Mouse (Mus musculus) right cerebral cortex, adult 18-20 months (tissue): ENCODE measurements at regions not wholly inside any gene's neighbourhood (a gene's known extent, or its start where the extent isn't known, plus 50 kb on each side); places are given as distances from the start of the nearest gene placed in this dataset.

Experiments
- DNase-seq: peaks from one replicate; pipeline ENCODE4 v3.0.0; 2022; ENCODE audit warnings: mixed read lengths

DNA sequence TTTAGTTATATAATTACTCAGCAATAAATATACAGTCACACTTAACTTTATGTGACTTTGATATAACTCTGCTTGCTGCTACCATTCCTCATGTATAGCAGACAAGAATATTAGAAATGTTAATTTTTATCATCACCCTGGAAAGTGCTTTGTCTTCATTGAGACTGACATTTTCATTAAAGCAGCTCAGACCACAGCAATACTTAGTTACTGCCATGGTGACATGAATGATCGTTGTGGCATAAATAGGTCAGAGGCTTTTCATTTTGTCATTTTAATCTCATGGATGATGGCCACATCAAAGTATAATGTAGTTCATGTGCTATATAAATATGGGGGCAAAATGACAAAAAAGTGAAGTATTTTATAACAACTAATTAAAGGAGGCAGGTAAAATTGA is 498.1 kb downstream of the Slc22a22 start:
- DNase-seq = no peak

DNA sequence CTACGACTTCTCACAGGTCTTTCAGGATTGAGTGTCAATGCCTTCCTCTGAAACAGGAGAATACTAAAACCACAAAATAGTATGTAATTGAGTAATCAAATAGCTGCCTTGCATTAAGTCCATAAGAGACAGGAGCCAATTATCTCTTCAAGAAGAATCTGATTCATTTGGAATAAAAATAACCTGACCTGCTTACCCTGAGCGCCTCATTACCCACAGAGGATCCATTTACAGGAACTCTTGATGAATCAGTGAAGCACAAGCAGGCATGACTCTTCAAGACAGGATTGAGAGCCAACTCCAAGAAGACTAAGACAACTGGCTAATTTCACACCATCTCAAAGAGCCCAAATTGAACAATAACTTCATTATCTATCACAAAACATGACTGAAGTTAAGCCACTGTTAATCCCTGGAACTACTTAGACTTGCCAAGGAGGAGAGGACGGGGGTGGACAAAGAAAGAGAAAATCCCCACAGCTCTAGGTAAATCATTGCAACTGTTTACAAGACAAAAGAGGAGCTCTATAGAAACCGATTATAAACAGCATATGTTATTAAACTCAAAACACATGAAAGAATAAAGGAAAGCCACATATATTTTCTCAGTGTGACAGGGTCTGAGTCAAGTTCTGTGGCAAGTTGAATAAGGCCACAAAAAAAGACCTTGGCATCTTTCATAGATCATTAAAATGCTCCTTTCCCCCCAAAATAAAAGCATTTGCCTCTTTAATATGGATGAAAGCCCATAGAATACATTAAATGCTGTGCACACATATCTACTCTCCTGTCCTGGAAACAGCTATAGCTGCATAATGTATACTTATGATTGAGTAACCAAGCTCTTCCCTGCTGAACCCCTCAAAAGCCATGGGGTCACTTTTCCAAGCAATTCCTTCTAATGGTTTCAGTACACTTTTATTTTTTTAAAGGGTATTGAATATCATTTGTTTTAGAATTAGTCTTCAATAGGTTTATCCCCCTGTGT is 501.7 kb downstream of the Slc22a22 start:
- no peak for DNase-seq

DNA sequence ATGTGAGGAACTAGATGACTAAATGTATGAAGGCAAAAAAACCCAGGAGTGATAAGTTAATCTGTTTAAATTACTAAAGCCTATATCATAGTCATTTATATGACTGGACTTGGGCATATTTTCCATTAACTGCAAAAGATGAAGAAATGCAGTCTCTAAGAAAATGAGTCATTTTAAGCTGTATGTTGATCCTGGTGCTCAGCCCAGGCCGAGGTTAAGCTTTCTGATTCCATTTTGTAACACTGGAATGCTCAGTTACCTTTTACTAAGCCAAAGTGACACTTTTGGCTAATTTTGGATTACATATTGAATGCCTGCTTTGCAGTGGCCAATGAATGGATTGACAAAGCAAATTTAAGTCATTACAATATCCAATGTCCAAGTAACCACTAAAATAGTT is 507.3 kb downstream of the Slc22a22 start:
- no peak for DNase-seq

DNA sequence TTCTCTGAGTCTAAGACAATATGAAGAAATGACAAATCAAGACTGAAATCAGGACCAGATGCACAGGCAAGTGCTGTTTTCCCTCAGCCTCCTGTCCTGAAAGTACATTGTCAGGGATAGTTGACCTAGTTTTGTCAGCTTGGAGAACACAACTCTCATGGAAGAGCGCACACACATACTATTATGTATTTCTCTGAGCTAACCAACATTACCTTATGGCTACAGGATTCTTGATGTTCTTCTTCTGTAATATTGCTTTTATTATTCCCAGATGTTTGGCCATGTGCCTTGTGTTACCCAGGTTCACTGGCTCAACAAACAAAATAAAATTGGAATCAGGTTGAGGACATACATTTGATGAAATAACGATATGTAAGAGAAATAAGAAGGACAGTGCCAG is 521.1 kb downstream of the Slc22a22 start:
- no peak for DNase-seq

DNA sequence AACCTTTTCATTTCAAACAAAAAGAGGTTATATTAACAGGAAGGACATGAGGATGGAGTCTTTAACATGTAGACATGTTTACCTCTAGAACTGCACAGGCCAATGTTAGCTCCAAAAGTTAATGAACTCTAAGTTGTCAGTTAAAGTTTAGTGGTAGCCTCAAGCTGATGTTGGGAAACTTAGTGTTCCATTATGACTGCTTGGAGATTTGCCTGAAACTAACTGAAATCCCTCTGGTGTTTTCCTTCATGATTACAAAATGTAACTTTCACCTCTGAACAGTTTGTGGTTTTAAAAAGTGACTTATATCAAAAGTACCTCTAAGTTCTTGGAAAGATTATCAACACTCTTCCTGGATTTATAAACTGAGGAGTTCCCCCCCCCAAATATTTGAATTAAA is 525.2 kb downstream of the Slc22a22 start:
- DNase-seq = no peak

DNA sequence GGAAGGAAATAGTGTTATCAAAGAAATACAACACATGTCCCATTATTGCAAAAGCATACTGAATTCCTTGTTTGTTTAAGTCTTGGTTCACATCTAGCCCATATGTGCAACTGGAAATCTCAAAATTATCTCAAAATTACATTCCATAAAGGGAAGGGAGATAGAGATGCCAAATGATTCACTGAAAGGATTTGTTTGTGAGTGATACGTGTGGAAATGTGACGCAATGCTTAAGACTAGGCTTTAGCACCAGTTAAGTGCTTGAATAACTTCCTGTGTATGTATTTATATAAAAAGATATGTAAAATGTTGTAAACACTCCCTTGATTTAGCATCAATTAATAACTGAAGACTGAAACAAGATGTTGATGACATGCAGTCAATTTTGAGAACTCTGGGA is 526.6 kb downstream of the Slc22a22 start:
- DNase-seq = no peak

DNA sequence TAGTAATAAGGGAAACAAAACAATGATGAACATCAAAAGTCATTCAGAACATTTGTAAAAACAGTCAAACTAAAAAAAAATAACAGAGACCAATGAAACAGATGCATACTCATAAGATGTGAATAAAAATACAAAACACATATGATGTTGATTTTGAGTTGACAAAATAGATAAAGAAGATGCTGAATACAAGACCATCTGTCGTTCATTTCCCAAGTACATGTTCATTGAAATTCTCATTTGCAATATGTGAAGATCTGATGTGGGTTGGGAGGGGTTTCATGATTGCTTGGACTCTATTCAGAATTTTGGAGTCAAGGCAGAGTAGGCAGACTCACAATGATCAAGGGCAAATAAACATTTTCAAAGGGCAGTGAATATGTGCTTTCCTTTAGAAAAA is 536.5 kb downstream of the Slc22a22 start:
- DNase-seq = no peak

DNA sequence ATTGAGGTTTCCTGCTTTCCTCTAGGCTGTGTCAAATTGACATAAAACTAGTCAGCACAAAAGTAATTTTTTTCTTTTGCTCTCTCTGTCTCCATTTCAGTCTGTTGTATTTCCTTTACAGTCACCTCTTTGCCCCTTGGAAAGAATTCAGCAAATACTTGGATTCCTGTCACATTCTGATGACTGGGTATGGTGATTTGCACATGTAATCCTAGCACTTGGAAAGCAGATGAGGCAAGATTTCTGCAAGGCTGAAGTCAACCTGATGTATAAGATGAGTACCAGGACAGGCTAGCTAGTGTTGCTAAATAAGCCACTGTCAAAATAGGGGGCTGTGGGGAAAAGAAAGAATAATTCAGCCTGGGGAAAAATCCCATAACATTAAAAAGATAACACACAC is 580.9 kb downstream of the Slc22a22 start:
- DNase-seq = no peak

DNA sequence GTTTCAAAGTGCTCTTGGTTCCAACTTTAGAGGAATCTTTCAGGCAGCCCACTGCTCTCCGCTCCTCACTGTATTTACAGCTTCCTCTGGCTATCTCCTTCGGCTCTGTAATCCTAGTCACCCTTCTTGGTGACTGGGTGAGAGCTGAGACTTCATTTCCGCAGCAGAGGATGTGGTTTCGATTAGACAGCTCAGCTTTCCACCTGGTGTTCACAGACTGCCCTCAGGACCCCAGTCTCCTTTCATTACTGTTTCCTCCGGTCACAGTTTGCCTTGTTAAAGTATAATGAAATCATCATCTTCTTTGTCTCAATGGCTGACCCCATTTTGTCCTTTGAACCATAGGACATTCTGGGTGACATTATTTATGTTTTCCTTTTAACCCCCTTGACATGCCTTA is 595.9 kb downstream of the Slc22a22 start:
- no peak for DNase-seq

DNA sequence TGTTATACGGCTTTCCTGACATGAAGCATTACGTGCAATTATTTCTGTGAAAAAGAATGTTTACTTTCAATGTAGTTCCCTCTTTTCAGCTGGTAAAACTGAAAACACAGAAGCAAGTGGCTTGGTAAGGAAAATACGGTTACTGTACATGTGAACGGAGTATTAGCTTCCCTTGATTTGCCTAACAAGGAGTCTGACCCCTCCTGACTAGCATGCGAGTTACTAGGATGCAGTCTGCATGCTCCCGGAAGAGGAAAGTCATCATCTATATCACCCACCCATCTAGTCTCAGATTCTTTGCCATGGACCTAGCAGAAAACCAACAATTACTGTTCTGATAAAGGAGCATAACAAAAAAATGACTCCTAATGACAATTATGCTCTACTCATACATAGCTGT is 611.5 kb downstream of the Slc22a22 start:
- DNase-seq = no peak

DNA sequence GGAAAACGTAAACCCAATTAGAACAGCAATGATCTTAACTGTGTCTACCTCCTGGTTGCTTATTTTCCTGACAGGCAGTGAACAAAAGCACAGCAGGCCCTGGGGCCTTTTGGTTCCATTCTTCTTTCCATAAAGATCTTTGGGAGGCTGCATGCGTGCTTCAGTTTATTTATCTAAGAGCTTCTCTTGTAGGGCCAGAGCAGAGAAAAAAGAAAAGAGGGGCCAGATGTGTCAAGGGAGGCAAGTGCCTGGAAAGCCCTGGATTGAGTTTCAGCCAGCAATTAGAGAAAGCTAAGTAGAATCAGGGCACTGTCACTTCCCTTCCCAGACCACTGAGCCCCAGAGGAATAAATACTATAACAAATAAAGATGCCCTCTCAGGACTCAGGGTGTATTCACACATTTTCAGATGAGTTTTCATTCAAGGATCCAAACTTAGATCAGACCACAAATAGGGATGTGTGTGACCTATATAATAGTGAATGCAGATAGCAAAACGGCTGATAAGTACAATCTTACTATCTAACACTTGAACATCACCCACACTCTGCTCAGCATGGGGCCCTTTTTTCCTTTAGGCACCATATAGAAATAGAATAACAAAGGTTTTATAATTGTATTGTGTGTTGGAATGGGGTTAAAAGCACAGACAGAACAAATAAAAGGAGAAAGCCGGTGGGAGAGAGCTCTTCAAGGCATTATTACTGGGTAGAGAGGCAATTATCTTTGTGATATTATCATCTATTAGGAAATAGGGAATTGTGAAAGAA is 612.2 kb downstream of the Slc22a22 start:
- no peak for DNase-seq

DNA sequence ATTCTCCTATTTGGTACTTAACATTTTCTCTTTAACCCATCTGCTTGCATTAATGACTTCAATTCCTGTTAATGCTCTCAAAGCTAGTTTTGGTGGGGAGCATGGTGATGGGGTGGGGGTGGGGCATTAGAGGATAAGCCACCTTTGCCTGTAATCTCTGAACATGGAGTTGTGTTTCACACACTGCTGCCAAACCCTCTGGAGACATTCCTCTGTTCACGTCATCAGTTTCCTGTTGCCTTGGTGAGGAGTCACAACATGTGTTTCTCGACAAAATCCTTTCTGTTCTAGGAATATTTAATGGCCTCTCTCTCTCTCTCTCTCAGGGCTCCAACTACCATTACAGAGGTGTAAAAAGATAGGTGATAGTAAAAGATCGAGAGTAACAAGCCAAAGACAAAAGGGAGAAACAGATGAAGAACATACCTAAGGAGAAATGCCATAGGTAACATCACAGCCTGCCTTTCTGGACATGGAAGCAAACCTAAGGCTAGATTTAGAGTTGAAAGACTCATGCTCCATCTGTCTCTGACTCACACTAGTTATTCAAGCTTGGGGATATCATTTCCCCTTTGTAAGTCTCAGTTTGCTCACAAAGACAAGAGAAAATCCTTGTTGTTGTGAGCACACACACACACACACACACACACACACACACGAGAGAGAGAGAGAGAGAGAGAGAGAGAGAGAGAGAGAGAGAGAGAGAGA is 618.6 kb downstream of the Slc22a22 start:
- DNase-seq = no peak

DNA sequence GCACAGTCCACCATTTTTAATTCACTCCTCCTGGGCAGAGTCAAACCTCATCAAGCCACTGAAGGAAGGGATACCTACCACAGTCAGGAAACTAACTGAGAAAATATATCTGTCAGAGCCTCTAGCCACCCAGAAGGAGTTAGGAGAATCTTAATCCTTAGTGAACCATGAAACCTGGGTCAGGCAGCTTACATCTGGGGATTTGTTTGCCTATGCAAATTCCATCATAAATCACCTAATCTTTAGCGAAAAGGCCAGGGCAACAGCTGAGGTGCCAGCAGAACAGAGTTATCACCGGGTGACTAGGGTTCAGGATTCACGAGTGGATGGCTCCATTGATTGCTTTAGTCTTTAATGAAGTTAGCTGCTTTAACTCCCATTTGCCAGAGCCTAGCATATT is 619.3 kb downstream of the Slc22a22 start:
- DNase-seq = no peak

DNA sequence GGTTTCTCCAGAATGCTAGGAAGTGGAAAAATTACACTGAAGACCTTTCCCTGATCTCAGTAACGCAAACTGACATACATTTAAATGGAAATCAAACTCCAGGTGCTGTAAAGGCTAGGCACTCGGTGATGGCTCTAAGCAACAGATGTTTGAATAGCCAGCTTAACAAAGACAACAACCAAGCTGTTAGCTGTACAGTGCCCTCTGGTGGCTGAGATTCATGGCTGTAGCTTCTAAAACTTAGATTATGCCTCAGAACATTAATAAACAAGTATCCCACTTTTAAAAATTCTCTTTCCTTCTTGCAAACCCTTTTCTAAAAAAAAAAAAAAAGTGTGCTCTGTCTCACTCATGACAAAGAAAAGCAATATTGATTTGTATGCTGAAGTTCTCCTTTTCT is 621.4 kb downstream of the Slc22a22 start:
- DNase-seq = peak; percentile 20

DNA sequence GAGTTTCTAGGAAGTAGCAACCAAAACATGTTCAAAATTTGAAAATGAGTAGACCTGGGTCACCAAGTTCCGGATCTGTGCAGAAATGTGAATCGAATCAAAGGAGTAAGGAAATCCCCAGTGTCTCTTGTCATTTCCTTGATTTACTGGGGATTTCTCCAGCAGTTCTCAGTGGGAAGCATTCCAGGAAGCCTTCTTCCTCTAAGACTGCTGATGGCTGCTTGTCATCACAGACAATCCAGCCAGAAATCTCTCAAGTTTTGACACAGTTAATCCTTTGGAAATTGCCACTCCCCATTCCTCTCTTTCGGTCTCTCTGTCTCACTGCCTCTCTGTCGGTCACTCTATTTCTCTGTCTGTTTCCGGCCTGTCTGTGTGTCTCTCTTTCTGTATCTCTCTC is 624.3 kb downstream of the Slc22a22 start:
- DNase-seq = no peak

DNA sequence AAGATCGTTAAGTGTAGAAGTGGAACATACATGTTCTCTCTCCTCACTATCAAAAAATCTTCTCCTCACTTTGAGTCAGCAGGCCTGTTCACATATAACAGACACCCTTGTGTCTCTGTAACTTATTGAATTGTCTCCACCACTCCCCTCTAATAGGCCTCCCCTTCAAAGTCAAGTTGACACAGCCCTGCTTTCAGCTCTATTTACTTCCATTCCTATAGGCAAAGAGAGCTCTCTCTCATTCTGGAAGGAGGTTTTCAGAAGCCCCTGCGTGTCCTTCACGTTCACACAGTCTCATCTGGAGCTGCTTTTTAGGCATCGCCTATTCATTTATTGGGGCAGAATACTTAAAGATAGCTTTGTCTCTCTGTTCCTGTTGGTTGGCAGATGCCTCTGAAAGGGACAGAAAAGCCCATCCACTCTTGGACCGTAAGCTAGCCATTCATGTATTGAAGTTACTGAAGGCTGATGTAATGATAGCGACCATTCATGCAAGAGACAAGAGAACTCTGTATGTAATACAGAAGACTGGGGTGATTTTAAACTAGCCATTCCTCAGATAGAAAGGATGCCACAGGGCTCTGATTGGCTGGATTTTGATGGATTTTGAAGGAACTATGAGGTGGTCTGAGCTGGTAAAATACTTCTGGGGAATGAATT is 629.8 kb downstream of the Slc22a22 start:
- DNase-seq = no peak

DNA sequence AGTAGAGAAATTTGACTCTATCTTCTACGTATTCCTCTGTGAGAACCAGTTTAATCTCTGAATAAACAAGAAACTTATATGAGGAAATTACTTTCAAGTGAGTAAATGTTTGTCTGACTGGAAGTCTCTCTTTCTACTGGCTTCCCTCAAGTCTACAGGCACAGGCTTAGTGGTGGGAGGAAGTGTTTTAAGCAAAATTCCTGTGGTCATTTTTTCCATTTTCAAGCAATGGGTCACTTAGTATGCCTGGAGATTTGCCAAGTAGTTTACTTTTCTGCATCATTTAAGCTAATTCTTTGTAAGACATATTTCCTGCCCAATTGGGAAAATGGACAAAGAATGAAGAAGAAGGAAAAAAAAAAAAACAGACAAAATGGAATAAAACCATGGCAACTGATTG is 632.9 kb downstream of the Slc22a22 start:
- DNase-seq = no peak

DNA sequence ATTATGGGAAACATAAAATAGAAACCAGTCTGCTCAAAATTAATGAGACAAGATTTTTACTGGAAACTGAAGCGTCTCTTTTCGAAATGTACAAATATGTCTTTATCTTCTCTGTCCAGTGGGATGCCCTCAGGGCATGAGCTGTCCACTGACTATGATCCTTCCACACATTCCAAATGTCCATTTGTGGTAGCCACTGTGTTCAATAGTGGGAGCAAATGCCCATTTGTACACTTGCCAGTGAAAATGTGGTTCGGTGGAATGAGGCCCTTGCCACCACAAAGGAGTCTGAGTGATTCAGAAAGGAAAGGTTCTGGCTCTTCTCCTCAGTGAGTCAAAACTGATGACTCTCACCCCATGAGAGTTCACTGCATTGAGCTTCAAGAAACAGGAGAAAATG is 635.9 kb downstream of the Slc22a22 start:
- no peak for DNase-seq

DNA sequence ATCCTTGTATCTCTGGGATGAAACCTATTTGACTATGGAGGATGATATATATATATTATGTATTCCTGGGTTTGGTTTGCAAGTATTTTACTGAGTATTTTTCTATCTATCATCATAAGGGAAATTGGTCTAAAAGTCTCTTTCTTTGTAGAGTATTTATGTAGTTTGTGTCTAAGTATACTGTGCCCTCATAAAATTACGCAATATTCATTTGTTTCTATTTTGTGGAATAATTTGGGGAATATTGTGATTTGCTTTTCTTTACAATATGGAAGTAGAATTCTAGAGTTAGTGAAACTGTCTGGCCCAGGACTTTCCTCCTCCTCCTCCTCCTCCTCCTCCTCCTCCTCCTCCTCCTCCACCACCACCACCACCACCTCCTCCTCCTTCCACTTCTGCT is 640.1 kb downstream of the Slc22a22 start:
- DNase-seq = no peak

DNA sequence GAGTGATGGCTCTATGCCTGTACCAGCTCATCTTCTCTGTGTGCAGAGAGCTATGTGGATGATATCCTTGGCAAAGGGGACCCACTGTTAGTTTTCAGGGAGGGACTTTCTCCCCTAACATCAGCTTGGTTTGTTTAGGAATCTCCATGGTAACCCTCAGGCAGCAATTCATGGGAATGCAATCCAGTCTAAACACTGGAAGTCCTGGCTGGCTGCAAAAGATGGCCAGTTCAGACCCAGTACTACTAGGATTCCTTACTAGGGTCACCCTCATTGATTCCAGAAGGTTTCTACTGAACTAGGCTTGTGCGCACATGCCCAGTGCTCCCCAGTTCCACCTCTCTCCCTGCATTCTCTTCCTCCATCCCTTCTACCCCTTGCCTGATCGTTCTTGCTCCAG is 642.8 kb downstream of the Slc22a22 start:
- DNase-seq = no peak

DNA sequence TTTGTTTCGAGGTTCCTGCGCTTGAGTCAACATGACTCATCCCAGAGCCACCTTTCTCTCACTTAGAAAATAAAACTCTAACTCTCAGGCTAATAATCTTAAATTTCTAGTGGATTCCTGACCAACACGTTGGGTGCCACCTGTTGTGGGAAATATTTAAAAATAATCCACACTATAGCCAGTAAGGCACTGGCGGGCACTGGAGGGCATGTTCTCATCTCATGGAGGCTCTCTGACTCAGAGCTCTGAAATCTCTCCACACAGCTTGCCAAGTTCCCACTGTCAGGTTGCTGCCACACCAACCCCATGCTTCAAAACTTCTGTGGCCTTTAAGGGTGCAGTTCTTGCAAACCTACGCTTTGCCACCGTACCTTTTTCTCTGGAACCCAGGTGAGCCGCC is 644.8 kb downstream of the Slc22a22 start:
- no peak for DNase-seq

DNA sequence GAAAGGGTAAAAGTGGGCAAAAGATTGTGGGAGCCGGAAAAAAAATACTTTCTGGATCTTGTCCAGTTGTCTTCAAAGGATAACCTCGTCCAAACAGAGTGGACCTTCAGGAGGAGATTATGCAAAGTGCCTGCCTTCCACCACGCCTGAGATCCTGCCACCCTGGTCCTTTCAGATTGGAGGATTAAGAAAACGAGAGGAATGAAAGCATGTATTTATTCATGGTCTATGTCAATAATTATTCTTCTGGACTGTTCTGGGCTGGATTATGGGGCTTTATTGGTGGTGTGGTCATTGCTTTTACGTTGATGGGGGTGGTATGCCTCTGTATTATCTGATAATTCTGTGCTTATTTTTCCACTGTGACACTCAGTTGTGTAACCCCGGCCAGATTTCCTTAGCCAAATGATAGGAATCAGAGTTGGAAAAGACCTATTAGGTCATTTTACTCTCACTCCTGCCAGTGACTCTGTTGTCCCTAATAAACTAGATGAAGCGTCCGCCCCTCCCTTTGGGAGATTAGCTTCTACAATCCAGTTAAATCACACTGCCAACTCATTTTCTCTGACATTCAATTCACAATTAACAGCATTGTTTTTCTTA is 656.3 kb downstream of the Slc22a22 start:
- DNase-seq = no peak
